Mouse (Mus musculus) heart, embryonic 14.5 days (tissue): ENCODE measurements around the gene Sgpl1. TPM values are rescaled to one million over a fixed set of nuclear protein-coding genes. Genes with fewer than 3 reads are reported as not detected.

ENCODE experiments used
- ATAC-seq: fragments of 200-750 bp; cut with Nextera tagmentation; 2 replicates; pipeline ENCODE4 v1.8.0; 2017; ENCODE audit warnings: low read depth, moderate TSS enrichment; ENCODE audit not compliant: insufficient number of reproducible peaks, insufficient read depth, low FRiP score
- H3K27ac ChIP-seq, 2 experiments: fragments of 200-500 bp in 1 of 2; fragments of 300-500 bp in 1 of 2; sonication (generic) in 1 of 2; replicated peaks in 1 of 2; 2 replicates each; pipeline ENCODE4 v1.5.1; 2012 to 2014; ENCODE audit warnings: low read depth in 2 of 2, low read length in 2 of 2, control low read depth in 1 of 2, mild to moderate bottlenecking in 1 of 2, mixed read lengths in 1 of 2; ENCODE audit not compliant: control insufficient read depth in 1 of 2, insufficient read depth in 1 of 2
- H3K27me3 ChIP-seq: fragments of 300-500 bp; sonication (generic); 2 replicates; pipeline ENCODE4 v1.6.1; 2014; ENCODE audit warnings: mild to moderate bottlenecking, low read length, control low read depth; ENCODE audit not compliant: control insufficient read depth, insufficient read depth
- H3K36me3 ChIP-seq: fragments of 300-500 bp; sonication (generic); 2 replicates; pipeline ENCODE4 v1.6.1; 2014; ENCODE audit warnings: mild to moderate bottlenecking, control low read depth, low read length, mixed read lengths; ENCODE audit not compliant: control insufficient read depth, insufficient read depth
- H3K4me1 ChIP-seq, 2 experiments: fragments of 200-500 bp in 1 of 2; fragments of 300-500 bp in 1 of 2; sonication (generic) in 1 of 2; 2 replicates each; pipeline ENCODE4 v1.6.1; 2012 to 2014; ENCODE audit warnings: low read length in 2 of 2, control low read depth in 1 of 2, mixed read lengths in 1 of 2; ENCODE audit not compliant: control insufficient read depth in 2 of 2, insufficient read depth in 2 of 2
- H3K4me2 ChIP-seq: fragments of 300-500 bp; sonication (generic); 2 replicates; pipeline ENCODE4 v1.6.1; 2014; ENCODE audit warnings: mild to moderate bottlenecking, low read length
- H3K4me3 ChIP-seq, 2 experiments: fragments of 200-500 bp in 1 of 2; fragments of 300-500 bp in 1 of 2; sonication (generic) in 1 of 2; 2 replicates each; pipeline ENCODE4 v1.5.1; 2012 to 2014; ENCODE audit warnings: low read length in 2 of 2, mild to moderate bottlenecking in 2 of 2, control low read depth in 1 of 2, low read depth in 1 of 2, moderate library complexity in 1 of 2; ENCODE audit not compliant: control insufficient read depth in 1 of 2, insufficient read depth in 1 of 2
- H3K9ac ChIP-seq: fragments of 300-500 bp; sonication (generic); 2 replicates; pipeline ENCODE4 v1.6.1; 2014; ENCODE audit warnings: mild to moderate bottlenecking, low read length
- H3K9me3 ChIP-seq: fragments of 300-500 bp; sonication (generic); 2 replicates; pipeline ENCODE4 v1.6.1; 2016; ENCODE audit warnings: low read length, control low read depth; ENCODE audit not compliant: control insufficient read depth
- WGBS: fragments of 180-500 bp; shearing (Covaris S2); extraction: QIAGEN DNeasy Blood & Tissue Kit; methylation state at CpG from one replicate; pipeline ENCODE4 v1.1.7; 2014; 5-methylcytosine and 5-hydroxymethylcytosine counted together
- polyA plus RNA-seq: library from polyadenylated mRNA; unstranded; fragments of >200 nt; fragmentation: Nextera tagmentation; extraction: Ambion mirVana; gene quantifications from 2 replicates; pipeline ENCODE4 v1.2.1, GENCODE M21; 2014

Gene Sgpl1
- polyA plus RNA-seq, 1 experiment from 2014 or later = 34.5 TPM

GRCm38 (mm10) chr10:61065287-61066005 is 82.1 kb downstream of the Sgpl1 start:
- no peaks in the 10 kb centered on the region for H3K9me3 ChIP-seq
- no peak for ATAC-seq
- H3K27me3 ChIP-seq = no peaks in the 10 kb centered on the region
- WGBS = 38% methylated on average over 13 of the region's 13 CpGs
- H3K9ac ChIP-seq = no peak overlapping the region
- H3K4me1 ChIP-seq = peaks cover 18 to 29% of the 10 kb centered on the region in 2 experiments
- H3K27ac ChIP-seq = peak overlapping the region in 1 of 2 experiments; percentile 48; a peak in 1 of 4 replicates
- H3K4me3 ChIP-seq = no peak overlapping the region
- H3K4me2 ChIP-seq = peak overlapping the region; percentile 36; the same call in 1 of the 2 replicates
- no peaks in the 10 kb centered on the region for H3K36me3 ChIP-seq

- 24% methylated on average over 8 of the region's 8 CpGs for WGBS
- Histone ChIP-seq H3K9me3 (no peaks in the 10 kb centered on the region), H3K4me2 (peak overlapping the region; percentile 36; the same call in 1 of the 2 replicates), H3K27ac (peak overlapping the region in 1 of 2 experiments; percentile 48; a peak in 1 of 4 replicates), H3K9ac (no peak overlapping the region), H3K4me3 (no peak overlapping the region), H3K36me3 (no peaks in the 10 kb centered on the region), H3K27me3 (no peaks in the 10 kb centered on the region), H3K4me1 (peaks cover 25 to 36% of the 10 kb centered on the region in 2 experiments)
- ATAC-seq = no peak
Observed at GRCm38 (mm10) chr10:61064635-61065034, 82.9 kb downstream of the Sgpl1 start.

- H3K27me3 ChIP-seq = no peaks in the 10 kb centered on the region
- WGBS = 89% methylated on average over 10 of the region's 10 CpGs
- no peak overlapping the region for H3K4me3 ChIP-seq
- H3K9ac ChIP-seq = no peak overlapping the region
- no peaks in the 10 kb centered on the region for H3K36me3 ChIP-seq
- H3K27ac ChIP-seq = no peak overlapping the region
- ATAC-seq = no peak
- peaks cover 20 to 31% of the 10 kb centered on the region in 2 experiments for H3K4me1 ChIP-seq
- no peaks in the 10 kb centered on the region for H3K9me3 ChIP-seq
- H3K4me2 ChIP-seq = no peak overlapping the region
Observed at GRCm38 (mm10) chr10:61063271-61063864, 84.1 kb downstream of the Sgpl1 start.

GRCm38 (mm10) chr10:61059543-61060110 is 87.9 kb downstream of the Sgpl1 start:
- H3K27me3 ChIP-seq = no peaks in the 10 kb centered on the region
- H3K9me3 ChIP-seq = 0 out of 2 replicates have a peak, but pooled peaks cover 9% of the 10 kb centered on the region
- no peak overlapping the region for H3K4me3 ChIP-seq
- no peak overlapping the region for H3K4me2 ChIP-seq
- H3K36me3 ChIP-seq = no peaks in the 10 kb centered on the region
- no peak for ATAC-seq
- no peak overlapping the region for H3K9ac ChIP-seq
- peak overlapping the region in 1 of 2 experiments; percentile 61; a peak in 2 of 4 replicates for H3K27ac ChIP-seq
- H3K4me1 ChIP-seq = peaks cover 10 to 13% of the 10 kb centered on the region in 2 experiments
- 28% methylated on average over 6 of the region's 6 CpGs for WGBS

- Histone ChIP-seq H3K36me3 (no peaks in the 10 kb centered on the region), H3K4me3 (no peak overlapping the region), H3K4me2 (no peak overlapping the region), H3K27me3 (no peaks in the 10 kb centered on the region), H3K4me1 (peaks cover 10 to 13% of the 10 kb centered on the region in 2 experiments), H3K27ac (peak overlapping the region in 1 of 2 experiments; percentile 61; a peak in 2 of 4 replicates), H3K9me3 (0 out of 2 replicates have a peak, but pooled peaks cover 9% of the 10 kb centered on the region), H3K9ac (no peak overlapping the region)
- ATAC-seq = no peak
- WGBS = no CpG with 5 or more reads among the region's 1 CpGs
Observed at GRCm38 (mm10) chr10:61059101-61059500, 88.4 kb downstream of the Sgpl1 start.

- WGBS = 92% methylated on average over 7 of the region's 7 CpGs
- no peak overlapping the region for H3K4me2 ChIP-seq
- H3K36me3 ChIP-seq = no peaks in the 10 kb centered on the region
- ATAC-seq = no peak
- H3K27me3 ChIP-seq = no peaks in the 10 kb centered on the region
- 0 out of 2 replicates have a peak, but pooled peaks cover 9% of the 10 kb centered on the region for H3K9me3 ChIP-seq
- H3K4me1 ChIP-seq = peaks cover 10 to 13% of the 10 kb centered on the region in 2 experiments
- no peak overlapping the region for H3K27ac ChIP-seq
- H3K9ac ChIP-seq = no peak overlapping the region
- no peak overlapping the region for H3K4me3 ChIP-seq
Observed at GRCm38 (mm10) chr10:61056661-61057060, 90.8 kb downstream of the Sgpl1 start.

GRCm38 (mm10) chr10:61051993-61052613 is 95.4 kb downstream of the Sgpl1 start:
- H3K27me3 ChIP-seq = no peaks in the 10 kb centered on the region
- 0 out of 2 replicates have a peak, but pooled peaks cover 9% of the 10 kb centered on the region for H3K9me3 ChIP-seq
- no peak overlapping the region for H3K4me3 ChIP-seq
- H3K9ac ChIP-seq = no peak overlapping the region
- H3K27ac ChIP-seq = no peak overlapping the region
- no peaks in the 10 kb centered on the region for H3K4me1 ChIP-seq
- no peak for ATAC-seq
- H3K4me2 ChIP-seq = no peak overlapping the region
- 57% methylated on average over 14 of the region's 14 CpGs for WGBS
- H3K36me3 ChIP-seq = no peaks in the 10 kb centered on the region
